Mouse (Mus musculus) ovary, postnatal 10 days (tissue): ENCODE measurements around the gene Tmppe.
"Not testable (repeated sequence)": the region's sequence is repeated elsewhere in the genome, so short reads cannot be mapped to it uniquely, and the experiment has no call there.

Experiments
- DNase-seq: peaks from one replicate; pipeline ENCODE4 v3.0.0; 2022; ENCODE audit warnings: low spot score

Tmppe gene

DNA sequence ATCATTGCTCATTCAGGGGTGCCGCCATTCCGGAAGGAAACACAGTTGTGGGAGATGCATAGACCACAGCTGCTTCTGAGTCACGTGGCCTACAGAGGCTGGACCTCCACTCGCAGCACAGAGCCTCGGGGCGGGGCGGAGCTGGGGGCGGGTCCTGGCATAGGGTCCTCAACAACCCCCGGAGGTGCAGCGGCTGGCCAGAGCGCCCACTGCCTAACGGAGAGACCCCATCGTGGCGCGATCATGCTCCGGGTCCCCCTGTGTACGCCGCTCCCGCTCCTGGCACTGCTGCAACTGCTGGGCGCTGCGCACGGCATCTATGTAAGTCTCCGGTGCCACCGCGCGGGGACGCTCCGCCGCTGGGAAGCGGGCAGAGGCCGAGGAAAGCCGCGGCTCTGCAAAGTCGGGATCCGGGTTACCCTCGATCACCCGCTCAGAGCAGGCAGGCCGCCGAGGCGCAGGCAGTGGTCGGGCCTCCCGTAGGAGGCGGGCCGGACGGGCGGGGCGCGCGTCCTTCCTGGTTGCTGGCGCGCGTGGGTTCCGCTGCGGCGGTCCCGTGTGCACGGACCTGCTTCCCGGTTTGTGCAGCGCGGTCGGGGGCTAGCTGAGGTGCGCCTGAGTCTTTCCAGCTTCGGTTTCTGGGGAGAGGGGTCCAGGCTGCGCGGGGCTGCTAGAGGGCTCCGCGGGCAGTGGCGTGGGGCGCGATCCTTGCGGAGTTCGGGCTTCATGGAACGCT is at the start of gene Tmppe, which contains the start of gene Glb1:
TSS of gene Tmppe (plus strand) at position 157 of the 736 bp plus-strand sequence.
TSS of gene Glb1 (plus strand) at position 128 of the 736 bp plus-strand sequence.
- DNase-seq = peak; percentile 55

DNA sequence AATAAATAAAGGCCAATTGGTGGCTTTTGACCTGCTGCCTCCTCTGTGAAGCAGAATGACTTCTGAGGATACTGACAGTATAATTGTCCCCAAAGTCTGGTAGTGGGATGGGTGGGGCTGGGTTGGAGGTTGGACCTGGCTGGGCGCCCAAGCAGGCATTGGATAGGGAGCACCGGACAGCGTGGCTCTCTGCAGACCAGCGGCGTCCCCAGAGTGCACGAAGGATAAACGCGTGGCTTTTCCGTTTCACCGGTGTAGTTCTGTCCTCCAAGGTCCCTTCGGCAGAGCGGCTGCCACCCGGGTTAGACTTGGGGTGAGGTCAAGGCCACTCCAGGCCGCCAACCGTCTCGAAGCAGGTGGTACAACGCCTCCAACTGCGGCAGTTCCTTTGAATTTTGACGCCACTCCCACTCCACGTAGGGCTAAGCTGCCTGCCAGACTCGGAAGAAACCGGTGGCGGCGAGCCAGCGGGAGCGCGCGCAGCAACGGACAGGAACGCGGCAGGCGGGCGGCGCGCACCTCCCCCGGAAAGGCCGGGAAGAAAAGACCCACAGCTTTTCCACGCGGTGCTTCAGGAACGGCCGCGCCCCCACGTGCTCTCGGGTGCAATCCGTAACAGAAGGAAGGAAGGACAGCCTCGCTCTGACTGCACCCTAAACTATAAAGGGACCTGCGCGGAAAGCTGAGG is 33.0 kb upstream of the Tmppe start:
- DNase-seq = peak; percentile 62

- no peak for DNase-seq
These were observed 32.4 kb upstream of the Tmppe start for GRCm38 (mm10) chr9:114368471-114368858.

DNA sequence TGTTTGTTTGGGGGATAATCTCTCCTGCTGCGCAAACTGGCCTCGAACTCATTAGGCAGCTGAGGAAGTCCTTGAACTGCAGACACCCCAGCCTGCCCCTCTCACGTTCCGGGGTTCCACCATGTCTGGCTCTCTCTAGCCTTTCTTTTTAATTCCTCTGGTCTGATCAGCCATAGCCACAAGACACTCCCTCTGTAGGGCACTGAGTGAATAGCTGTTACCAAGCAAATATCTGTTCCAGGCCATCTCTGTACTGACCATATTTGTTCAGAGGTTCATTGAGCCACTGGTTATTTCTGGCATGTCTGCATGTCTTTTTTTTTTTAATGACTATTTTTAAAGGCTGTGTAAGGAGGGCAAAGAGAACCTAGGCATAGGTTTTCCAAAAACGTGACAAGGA is 31.5 kb upstream of the Tmppe start:
- not testable (repeated sequence) for DNase-seq

GRCm38 (mm10) chr9:114371717-114372116 is 29.2 kb upstream of the Tmppe start:
- DNase-seq = not testable (repeated sequence)

- DNase-seq = no peak
These were observed 25.5 kb upstream of the Tmppe start for GRCm38 (mm10) chr9:114375276-114375962.

- no peak for DNase-seq
These were observed 23.7 kb upstream of the Tmppe start for GRCm38 (mm10) chr9:114377168-114377567.

- no peak for DNase-seq
These were observed 21.0 kb upstream of the Tmppe start for GRCm38 (mm10) chr9:114379871-114380270.

DNA sequence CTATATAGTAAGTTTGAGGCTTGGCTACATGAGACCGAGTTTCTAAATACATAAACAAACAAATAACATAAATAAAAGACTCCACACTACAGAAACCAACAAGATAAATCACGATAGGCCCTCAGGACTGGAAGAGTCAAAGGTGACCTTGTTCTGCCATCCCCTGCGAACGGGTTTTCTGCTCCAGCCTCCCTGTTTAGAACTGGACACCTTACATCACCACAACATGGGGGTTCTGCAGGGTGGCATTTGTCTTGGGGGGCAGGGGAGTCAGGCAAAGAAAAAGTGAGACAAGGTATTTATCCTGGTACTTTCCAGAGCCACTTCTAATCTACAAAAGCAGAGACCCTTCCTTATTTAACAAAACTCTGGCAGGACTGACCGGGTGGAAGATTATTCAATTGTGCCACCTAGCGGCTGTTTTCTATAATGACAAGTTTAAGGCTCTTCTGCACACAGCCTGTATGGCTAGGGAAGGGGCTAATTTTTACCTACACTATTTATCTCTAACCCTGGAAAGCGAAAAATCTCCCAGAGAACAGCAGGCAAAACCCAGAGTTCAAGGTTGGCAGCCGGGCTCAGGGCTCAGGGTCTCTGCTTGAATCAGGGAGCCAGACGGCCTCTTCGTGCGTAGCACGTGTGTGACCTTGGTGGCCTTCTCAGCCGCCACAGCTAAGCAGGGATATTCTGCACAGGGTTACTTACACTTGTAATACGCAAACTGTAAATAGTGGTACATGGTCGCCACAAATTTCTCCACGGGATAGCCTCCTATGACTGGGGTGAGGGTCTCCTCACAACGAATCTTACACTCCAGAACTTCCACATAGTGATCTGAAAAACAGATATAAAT is 19.8 kb upstream of the Tmppe start:
- no peak for DNase-seq

DNA sequence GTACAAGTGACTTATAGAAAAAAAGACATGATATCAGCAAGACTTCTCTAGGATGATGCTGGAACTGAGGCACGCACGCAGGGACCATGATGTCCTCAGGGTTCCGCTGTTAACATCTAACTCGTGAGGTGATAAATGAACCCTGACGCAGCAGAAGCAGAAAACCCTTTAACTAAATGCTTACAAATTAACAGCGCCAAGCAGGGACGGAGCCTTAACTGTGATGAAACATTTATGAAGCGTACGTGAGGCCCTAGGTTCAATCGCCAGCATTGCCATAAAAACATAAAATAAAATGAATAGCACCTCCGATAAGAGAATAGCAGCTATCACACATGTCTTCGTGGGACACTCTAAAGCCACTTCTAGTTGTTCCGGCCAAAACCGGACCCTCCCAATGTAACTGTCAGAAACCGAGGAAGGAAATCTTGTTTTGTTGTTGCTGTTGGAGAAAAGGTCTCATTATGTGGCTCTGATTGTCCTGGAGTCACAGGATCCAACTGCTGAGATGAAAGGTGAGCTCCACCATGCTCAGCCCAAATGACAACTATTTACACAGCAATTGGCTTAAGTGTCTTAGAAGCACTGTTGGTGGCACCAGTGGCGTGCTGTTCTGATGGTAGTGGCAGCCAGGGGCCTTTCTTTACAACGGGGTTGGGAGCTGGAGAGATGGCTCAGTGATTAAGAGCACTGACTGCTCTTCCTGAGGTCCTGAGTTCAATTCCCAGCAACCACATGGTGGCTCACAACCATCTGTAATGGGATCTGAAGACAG is 17.8 kb upstream of the Tmppe start:
- DNase-seq = no peak

- no peak for DNase-seq
These were observed 16.2 kb upstream of the Tmppe start for GRCm38 (mm10) chr9:114384691-114385090.

GRCm38 (mm10) chr9:114385160-114385559 is 15.7 kb upstream of the Tmppe start:
- no peak for DNase-seq

DNA sequence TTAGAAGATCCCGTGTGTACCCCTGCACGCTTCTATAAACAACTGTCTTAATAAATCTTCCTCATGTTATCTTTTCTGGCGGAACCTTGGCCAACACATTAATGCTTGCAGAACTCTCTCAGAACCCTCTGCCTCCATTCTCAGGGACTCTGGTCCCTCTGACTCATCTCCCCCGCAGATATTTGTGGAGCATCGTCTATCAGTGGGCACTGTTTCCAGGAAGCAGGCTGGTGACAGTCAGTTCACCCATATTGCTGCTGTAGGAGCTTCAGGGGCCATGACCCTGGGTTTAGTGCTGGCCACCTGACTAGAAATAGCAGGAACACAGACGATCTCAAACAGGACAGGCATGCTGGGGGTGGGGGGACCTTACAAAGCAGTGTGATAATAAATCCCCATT is 13.8 kb upstream of the Tmppe start:
- no peak for DNase-seq

GRCm38 (mm10) chr9:114388288-114388687 is 12.6 kb upstream of the Tmppe start:
- DNase-seq = no peak

DNA sequence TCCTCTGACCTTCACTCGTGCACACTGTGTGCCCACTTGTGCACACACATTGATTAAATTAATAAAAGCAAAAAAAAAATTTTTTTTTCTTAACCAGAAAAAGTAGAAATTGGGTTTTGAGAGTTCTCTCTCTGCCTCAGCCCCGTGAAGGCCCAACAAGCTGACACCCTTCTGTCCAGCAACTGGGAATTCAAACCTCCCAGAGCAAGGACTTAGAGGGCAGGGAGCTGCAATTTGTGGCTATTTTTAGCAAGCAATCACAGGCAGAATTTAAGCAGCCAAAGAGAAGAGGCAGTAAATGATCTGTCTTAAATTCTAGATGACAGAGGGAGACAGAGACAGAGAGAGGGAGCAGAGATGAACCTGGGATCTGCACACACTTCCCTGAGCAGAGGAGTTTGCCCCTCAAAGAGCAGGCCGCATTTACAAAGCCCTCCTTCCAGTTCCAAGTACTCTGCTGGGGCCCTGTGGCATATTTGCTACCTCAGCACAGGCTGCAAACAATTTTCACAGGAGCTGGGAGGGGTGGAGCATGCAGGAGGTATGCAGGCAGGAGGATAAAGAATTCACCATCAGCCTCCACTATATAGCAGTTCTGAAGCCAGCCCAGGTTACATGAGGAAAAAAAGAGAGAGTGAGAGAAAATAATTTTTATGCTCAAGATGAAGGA is 12.1 kb upstream of the Tmppe start:
- no peak for DNase-seq

DNA sequence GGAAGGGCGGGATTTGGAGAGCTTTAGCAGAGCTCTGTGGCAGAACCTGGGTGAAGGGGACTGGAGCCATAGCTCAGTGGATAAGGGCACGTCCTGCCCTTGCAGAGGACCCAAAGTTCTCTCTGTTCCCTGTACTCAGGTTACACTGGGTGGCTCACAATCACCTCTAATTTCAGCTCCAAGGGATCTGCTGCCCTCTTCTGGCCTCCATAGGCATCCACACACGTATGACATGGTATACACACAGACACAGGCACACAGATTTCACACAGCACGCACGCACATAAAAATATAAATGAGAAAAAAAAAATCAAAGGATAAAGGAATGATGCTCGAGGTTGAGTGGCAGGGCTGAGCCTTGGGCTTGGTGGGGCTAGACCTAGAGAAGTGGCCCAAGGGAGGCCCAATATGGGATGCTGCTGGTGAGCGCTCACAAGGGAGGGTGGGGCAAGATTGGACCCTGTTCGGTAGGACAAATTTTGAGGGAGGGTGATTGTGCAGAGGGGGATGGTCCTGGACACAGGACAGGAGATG is 11.5 kb upstream of the Tmppe start:
- no peak for DNase-seq

- DNase-seq = peak; percentile 46
These were observed 10.8 kb upstream of the Tmppe start, which contains the start of gene Crtap for GRCm38 (mm10) chr9:114389905-114390748. Gene Crtap (minus strand): TSS chr9:114390675.

DNA sequence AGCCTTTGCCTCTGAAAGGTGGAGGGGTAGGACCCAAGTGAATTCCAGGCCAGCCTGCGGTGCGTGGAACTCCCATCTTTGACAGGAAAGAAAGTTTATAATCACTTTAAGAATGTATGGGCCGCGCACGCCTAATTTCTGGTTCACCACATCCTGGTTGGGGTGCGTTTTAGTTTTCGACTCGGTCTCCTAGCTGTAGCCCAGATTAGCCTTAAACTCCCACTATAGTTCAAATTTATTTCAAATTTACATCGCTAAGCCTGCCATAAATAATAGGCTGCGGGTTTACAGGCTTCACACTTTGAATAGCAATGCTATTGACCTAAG is 10.2 kb upstream of the Tmppe start:
- DNase-seq = no peak

DNA sequence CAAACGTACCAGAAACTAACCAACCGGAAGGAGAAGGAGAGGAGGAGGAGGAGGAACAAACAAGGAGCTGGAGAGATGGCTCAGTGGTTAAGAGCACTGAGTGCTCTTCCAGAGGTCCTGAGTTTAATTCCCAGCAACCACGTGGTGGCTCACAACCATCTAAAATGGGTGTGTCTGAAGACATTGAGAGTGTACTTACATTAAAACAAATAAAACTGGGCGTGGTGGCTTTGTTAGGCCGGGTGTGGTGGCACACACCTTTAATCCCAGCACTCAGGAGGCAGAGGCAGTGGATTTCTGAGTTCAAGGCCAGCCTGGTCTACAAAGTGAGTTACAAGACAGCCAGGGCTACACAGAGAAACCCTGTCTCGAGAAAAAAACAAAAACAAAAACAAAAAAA is 6.8 kb upstream of the Tmppe start:
- not testable (repeated sequence) for DNase-seq
